Mouse (Mus musculus) stomach, postnatal 0 days (tissue): ENCODE measurements around the gene D1Pas1.

Source experiments
- CTCF ChIP-seq: IDR thresholded peaks from 2 replicates; pipeline ENCODE4 v1.5.1; 2016; ENCODE audit warnings: antibody characterized with exemption, low read depth, mild to moderate bottlenecking, moderate library complexity
- EP300 ChIP-seq: optimal IDR thresholded peaks from 2 replicates; pipeline ENCODE3; 2016; ENCODE audit warnings: antibody characterized with exemption

- TF ChIP-seq CTCF (no peak), EP300 (no peak)
These were observed 9.8 kb downstream of the D1Pas1 start for GRCm38 (mm10) chr1:186976937-186977540.
